Mouse (Mus musculus) testis, adult 2 months (tissue): ENCODE results near the gene Mmp21.

ENCODE experiments used
- CTCF ChIP-seq: fragments of 200-500 bp; IDR thresholded peaks from 2 replicates; pipeline ENCODE4 v1.5.1; 2012; ENCODE audit warnings: low read depth, mild to moderate bottlenecking, inconsistent platforms, low read length, moderate library complexity; ENCODE audit not compliant: control insufficient read depth, insufficient read depth, insufficient replicate concordance
- POLR2A ChIP-seq: fragments of 200-500 bp; IDR thresholded peaks from 2 replicates; pipeline ENCODE4 v1.6.1; 2012; ENCODE audit warnings: low read depth, mild to moderate bottlenecking, inconsistent platforms, low read length, moderate library complexity; ENCODE audit not compliant: control insufficient read depth

DNA sequence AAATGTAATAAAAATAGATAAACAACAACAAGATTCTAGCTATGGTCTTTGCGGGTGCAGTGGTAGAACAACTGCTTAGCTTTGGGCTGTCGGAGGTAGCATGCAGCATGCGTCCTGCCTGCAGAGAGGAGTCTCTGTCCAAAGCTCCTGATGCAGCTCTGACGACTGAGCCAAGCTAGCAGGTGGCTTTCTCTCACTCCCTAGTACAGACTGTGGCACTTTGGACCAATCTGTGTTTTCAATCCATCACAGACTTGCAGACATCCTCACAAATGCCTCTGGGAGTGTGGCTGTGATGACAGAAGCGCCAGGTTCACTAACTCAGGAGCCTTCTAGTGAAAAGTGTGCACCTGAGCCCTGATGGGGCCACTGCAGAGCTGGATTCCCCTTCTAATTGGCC is 49.5 kb upstream of the Mmp21 start:
- TF ChIP-seq POLR2A (no peak), CTCF (no peak)
